Mouse (Mus musculus): ENCODE results near the gene Arnt. TPM values are rescaled to one million over a fixed set of nuclear protein-coding genes. Genes with fewer than 3 reads are reported as not detected.
"Not testable (repeated sequence)": the region's sequence is repeated elsewhere in the genome, so short reads cannot be mapped to it uniquely, and the experiment has no call there.

Arnt gene
- total RNA-seq, 2 experiments from 2014 or later = 43.2 to 48.0 TPM

- no peak for DNase-seq
- Histone ChIP-seq H3K27ac (peak overlapping the region; percentile 99), H3K4me3 (peak overlapping the region; percentile 87)
- TF ChIP-seq CTCF (IDR thresholded peaks at IDR 0.05) = no peak
- intact Hi-C loops (cut with DNase I) = no loop called here
These were observed 780 bp upstream of the Arnt start for GRCm38 (mm10) chr3:95433301-95433915.

DNA sequence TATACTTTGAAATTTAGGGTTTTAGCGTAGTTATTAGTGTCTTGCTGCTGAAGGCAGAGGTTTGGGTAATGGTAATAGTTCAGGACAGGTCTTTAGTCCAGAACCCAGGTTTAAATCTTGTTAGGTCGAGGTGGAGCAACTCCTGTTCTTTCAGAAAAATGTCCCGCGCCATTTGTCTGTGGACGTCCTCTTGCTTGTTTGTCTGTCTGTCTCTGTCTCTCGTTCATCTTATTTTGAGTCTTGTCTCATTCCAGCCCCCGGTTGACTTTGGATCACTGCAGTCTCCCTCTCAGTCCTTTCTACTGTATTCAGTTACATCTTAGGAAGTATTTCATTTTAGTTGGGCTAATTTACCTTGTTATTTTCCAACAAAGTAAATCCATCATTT lies 789 bp downstream of the Arnt start:
- TF ChIP-seq CTCF (IDR thresholded peaks at IDR 0.05) = no peak
- intact Hi-C loops (cut with DNase I) = no loop called here
- H3K27ac ChIP-seq = peak overlapping the region; percentile 99
- no peak for DNase-seq
- peak overlapping the region; percentile 87 for H3K4me3 ChIP-seq

GRCm38 (mm10) chr3:95435561-95435960 lies 1.4 kb downstream of the Arnt start:
- DNase-seq = no peak
- H3K27ac ChIP-seq = peak overlapping the region; percentile 99
- intact Hi-C loops (cut with DNase I) = no loop called here
- no peak for TF ChIP-seq CTCF (IDR thresholded peaks at IDR 0.05)
- H3K4me3 ChIP-seq = peak overlapping the region; percentile 87

DNA sequence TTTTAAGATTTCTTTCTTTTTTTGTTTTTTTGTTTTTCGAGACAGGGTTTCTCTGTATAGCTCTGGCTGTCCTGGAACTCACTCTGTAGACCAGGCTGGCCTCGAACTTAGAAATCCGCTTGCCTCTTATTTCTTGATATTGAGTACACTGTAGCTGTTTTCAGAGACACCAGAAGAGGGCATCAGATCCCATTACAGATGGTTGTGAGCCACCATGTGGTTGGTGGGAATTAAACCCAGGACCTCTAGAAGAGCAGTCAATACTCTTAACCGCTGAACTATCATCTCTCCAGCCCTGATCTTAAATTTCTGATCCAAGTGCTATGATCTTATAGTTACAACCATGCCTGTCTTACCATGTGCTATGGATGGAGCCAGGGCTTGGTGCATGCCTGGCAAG lies 4.4 kb downstream of the Arnt start:
- H3K4me3 ChIP-seq; DNase-seq; intact Hi-C loops (cut with DNase I): not testable (repeated sequence)
- H3K27ac ChIP-seq = peak overlapping the region; percentile 75; the same call in 1 of the 2 replicates

DNA sequence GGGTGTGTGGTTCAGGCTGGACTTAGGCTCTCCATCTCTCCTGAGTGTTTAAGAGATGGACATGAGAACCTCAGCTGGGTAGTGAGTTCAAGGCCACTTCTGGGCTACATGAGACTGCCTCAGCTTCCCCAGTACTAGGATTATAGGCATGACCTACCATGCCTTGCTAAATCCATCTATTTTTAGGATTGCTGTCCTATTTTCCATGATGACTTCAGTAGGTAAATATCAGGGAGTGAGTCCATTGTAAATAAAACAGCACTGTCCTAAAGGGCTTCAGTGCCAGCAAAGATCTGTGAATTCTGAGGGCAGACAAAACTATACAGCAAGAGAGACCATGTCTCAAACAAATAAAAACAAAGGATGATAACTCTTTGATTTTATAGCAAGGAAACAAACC lies 5.5 kb downstream of the Arnt start:
- DNase-seq = no peak
- Histone ChIP-seq H3K4me3 (no peak overlapping the region; the same call in 1 of the 2 replicates), H3K27ac (peak overlapping the region; percentile 75)
- intact Hi-C loops (cut with DNase I) = no loop called here
- no peak for TF ChIP-seq CTCF (IDR thresholded peaks at IDR 0.05)

DNA sequence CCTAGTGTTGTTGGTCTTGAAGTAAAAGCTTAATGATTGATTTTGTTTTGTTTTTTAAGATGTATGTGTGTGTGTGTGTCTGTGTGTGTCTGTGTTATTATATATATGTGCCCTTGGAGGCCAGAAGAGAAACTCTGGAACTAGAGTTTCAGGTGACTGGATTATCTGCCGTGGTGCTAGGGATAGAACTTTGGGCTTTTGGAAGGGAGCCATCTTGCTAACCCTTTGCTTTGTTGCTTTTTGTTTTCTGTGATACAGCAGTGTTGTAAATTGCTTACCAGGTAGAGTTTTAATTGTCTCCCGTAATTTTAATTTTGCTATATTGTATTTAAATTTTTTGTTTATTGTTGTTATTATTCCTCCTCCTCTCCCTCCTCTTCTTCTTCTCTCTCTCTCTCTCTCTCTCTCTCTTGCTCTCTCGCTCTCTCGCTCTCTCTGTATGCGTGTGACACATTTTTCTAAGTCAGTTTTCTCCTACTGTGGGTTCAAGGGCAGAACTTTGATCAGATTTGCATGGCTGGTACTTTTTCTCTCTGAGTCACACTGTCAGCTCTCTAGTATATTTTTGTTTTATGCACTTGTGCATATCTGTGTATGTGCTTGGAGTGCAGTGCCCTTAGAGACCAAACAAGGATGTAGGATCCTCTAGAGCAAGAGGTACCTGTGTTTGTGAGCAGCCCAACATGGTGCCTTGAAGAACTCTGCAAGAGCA lies 8.4 kb downstream of the Arnt start:
- H3K4me3 ChIP-seq = no peak overlapping the region
- TF ChIP-seq CTCF (IDR thresholded peaks at IDR 0.05) = no peak
- DNase-seq = no peak
- intact Hi-C loops (cut with DNase I) = no loop called here
- H3K27ac ChIP-seq = no peak overlapping the region

DNA sequence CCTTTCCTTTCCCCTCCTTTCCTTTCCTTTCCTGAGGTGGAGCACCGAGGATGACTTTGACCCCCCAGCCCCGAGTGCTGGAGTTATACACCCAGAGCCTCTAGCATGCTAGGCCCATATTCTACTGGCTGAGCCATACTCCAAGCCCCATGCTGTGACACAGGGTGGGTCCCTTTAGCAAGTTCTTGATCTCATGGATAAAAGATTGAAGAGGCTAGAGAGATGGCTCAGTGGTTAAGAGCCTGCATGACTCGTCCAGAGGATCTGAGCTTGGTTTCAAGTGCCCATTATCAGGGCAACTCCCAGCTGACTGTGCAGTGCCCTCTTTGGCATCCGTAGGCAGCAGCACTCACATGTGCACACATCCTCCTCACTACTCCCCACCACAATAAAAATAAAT lies 11.1 kb downstream of the Arnt start:
- Histone ChIP-seq H3K27ac (no peak overlapping the region), H3K4me3 (no peak overlapping the region)
- no peak for DNase-seq
- TF ChIP-seq CTCF (IDR thresholded peaks at IDR 0.05) = no peak
- intact Hi-C loops (cut with DNase I) = no loop called here

DNA sequence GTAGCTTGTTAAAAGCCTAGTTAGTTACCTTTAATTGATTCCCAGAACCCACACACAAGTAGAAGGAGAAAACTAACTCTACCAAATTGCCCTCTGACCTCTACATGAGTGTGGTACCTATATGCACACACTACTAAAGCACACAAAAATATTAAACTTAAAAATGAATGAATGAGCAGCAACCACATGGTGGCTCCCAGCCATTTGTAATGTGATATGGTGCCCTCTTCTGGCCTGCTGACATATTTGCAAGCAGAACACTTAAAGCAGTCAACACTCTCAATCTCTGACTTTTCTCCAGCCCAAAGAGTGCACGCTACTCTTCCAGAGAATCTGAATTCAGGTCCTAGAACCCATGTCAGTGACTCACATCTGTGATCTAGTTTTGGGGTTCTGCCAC lies 16.2 kb downstream of the Arnt start:
- peak; percentile 55 for DNase-seq

GRCm38 (mm10) chr3:95450915-95451314 lies 16.7 kb downstream of the Arnt start:
- no peak for DNase-seq
- Histone ChIP-seq H3K27ac (no peak overlapping the region), H3K4me3 (no peak overlapping the region)
- TF ChIP-seq CTCF (IDR thresholded peaks at IDR 0.05) = no peak
- intact Hi-C loops (cut with DNase I) = loop anchor here (2.0 kb wide), 1 partner anchor 102 kb away; no protein-coding TSS in a partner anchor

More for the DNA sequence above, 16.2 kb downstream of the Arnt start:
- peak; percentile 78 for TF ChIP-seq CTCF (IDR thresholded peaks at IDR 0.05)
- Histone ChIP-seq H3K27ac (no peak overlapping the region), H3K4me3 (no peak overlapping the region)
- intact Hi-C loops (cut with DNase I) = loop anchor here (2.0 kb wide), 1 partner anchor 102 kb away; no protein-coding TSS in a partner anchor

GRCm38 (mm10) chr3:95456367-95456766 lies 22.2 kb downstream of the Arnt start:
- intact Hi-C loops (cut with DNase I) = no loop called here
- no peak overlapping the region for H3K27ac ChIP-seq
- no peak overlapping the region for H3K4me3 ChIP-seq
- TF ChIP-seq CTCF (IDR thresholded peaks at IDR 0.05) = no peak
- no peak for DNase-seq

DNA sequence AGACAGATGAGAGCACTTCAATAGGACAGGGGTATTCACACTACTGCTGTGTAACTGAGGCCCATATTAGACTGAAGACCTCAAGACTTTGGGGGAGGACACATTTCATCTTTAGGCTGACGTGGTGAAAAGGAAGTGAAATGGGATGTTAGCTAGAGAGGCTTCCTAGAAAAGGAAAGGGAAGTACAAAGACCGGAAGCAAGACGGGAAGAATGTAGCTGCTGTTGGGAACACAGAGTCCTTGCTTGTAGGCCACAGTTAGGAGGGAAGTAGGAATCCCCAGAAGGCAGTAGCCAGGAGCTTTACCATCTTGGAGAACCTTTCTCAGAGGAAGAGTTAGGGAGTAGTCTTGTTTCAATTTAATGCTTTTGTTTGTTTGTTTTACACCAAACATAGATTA lies 23.6 kb downstream of the Arnt start:
- intact Hi-C loops (cut with DNase I) = no loop called here
- no peak for DNase-seq
- TF ChIP-seq CTCF (IDR thresholded peaks at IDR 0.05) = no peak
- Histone ChIP-seq H3K4me3 (no peak overlapping the region), H3K27ac (peak overlapping the region; percentile 35)

DNA sequence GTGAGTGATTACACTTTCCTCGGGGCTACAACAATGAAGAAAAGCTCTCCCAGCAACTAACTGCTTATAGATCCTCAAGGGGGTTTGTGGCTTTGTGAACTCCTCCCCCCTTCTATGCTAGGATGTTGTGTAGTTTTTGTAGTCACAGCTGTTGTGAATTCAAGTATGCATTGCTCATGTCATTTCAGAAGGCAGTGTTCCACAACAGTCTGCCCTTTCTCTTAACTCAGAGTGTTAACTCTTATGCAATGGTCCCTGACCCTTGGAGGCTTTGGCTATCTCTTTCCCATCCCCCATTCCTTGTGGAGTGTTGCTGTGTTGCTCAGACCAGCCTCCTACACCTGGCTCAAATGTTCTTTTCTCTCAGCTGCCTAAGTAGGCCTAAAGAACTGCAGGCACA lies 25.2 kb downstream of the Arnt start:
- TF ChIP-seq CTCF (IDR thresholded peaks at IDR 0.05) = no peak
- intact Hi-C loops (cut with DNase I) = no loop called here
- H3K27ac ChIP-seq = no peak overlapping the region
- DNase-seq = no peak
- no peak overlapping the region for H3K4me3 ChIP-seq

- Histone ChIP-seq H3K27ac (no peak overlapping the region), H3K4me3 (no peak overlapping the region)
- intact Hi-C loops (cut with DNase I) = no loop called here
- DNase-seq = no peak
- TF ChIP-seq CTCF (IDR thresholded peaks at IDR 0.05) = no peak
These were observed 29.7 kb downstream of the Arnt start for GRCm38 (mm10) chr3:95463852-95464251.

GRCm38 (mm10) chr3:95478966-95479365 lies 44.8 kb downstream of the Arnt start:
- TF ChIP-seq CTCF (IDR thresholded peaks at IDR 0.05) = no peak
- H3K4me3 ChIP-seq = no peak overlapping the region
- no peak overlapping the region for H3K27ac ChIP-seq
- DNase-seq = no peak
- intact Hi-C loops (cut with DNase I) = no loop called here
